Mouse (Mus musculus) ovary, adult 10 weeks (tissue): ENCODE data around the gene Gm3468. TPM values are rescaled to one million over a fixed set of nuclear protein-coding genes. Genes with fewer than 3 reads are reported as not detected.

ENCODE experiments used
- polyA plus RNA-seq: library from polyadenylated mRNA; stranded (reverse); fragments of 350-450 nt; fragmentation: Illumina TruSeq; extraction: RNeasy Lipid Tissue Mini Kit (QIAGEN cat#74804); gene quantifications from one replicate; pipeline ENCODE4 v1.2.3, GENCODE M21; 2014

Gene Gm3468
- 0.83 TPM for polyA plus RNA-seq

DNA sequence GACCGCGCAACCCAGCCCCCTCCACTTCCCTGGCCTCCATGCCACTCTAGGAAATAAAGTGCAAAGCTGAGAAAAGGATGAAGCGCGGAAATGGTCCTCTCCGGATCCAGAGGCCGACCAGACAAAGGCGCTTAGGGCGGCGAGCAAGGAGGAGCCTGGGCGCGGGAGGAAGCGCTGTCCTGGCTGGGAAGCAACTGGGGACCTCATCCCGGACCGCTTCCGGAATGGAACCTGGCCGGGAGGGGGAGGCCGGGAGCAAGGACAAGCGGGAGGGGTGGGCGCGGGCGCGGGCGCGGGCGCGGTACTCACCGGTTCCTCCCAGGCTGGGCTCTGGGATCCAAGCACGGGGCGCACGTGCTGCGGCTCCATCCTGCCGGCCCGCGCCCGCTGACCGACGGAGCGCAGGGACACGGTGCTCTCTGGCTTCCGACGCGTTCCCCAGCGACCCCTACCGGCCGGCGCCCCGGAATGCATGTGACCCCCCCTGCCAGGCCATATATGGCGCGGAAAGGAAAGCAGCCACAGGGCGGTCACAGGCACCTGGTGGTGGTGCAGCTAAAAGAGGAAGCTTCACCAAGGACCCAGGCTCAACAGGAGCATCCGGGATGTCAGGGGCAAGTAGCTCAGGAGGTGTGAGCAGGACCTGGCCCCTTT lies at the start of gene Gm3468:
Gm3468 (minus strand) TSS at position 394 of the 654 bp plus-strand sequence.

DNA sequence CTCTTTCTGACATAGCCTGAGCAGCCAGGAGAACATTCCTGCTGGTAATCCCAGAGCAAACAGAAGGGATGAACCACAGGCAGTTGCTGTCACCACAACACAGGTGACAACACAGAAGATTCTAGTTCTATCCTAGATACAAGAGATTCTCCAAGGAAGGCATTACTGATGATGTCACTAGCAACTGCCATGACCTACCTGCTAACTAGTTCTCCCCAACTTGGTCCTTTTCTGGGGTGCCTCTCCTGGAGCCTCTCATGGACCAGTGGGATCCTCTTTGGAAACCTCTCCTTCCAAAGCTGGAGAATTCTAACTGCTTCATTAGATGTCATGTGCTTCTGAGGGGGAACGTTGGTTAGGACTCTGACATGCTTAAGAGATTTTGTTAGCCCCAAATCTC lies 17.2 kb upstream of the Gm3468 start, which contains the start of gene Gm3476:
Gm3476 (minus strand) TSS at position 101 of the 400 bp plus-strand sequence.

DNA sequence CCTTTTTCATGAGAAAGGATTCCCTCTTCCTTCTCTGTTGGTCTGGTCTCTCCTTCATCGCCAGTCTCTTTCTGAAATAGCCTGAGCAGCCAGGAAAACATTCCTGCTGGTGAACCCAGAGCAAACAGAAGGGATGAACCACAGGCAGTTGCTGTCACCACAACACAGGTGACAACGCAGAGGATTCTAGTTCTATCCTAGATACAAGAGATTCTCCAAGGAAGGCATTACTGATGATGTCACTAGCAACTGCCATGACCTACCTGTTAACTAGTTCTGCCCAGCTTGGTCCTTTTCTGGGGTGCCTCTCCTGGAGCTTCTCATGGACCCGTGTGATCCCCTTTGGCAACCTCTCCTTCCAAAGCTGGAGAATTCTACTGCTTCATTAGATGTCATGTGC lies 14.6 kb downstream of the Gm3468 start, which contains the start of gene Gm8206:
Gm8206 (minus strand) TSS at position 101 of the 400 bp plus-strand sequence.

DNA sequence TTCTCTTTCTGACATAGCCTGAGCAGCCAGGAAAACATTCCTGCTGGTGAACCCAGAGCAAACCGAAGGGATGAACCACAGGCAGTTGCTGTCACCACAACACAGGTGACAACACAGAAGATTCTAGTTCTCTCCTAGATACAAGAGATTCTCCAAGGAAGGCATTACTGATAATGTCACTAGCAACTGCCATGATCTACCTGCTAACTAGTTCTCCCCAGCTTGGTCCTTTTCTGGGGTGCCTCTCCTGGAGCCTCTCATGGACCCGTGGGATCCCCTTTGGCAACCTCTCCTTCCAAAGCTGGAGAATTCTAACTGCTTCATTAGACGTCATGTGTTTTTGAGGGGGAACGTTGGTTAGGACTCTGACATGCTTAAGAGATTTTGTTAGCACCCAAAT lies 50.3 kb downstream of the Gm3468 start, which contains the start of gene Gm6337:
Gm6337 (minus strand) TSS at position 101 of the 400 bp plus-strand sequence.

Other genes with a start within 250 kb of the Gm3468 start
- not detected for gene Gm8237, start 228.3 kb downstream of the Gm3468 start, polyA plus RNA-seq
- 0.29 TPM for gene Gm3248, start 146.9 kb downstream of the Gm3468 start, polyA plus RNA-seq
- gene Gm3453, start 129.5 kb downstream of the Gm3468 start, polyA plus RNA-seq = not detected
- not detected for gene Gm6337, start 50.4 kb downstream of the Gm3468 start, polyA plus RNA-seq
- not detected for gene Gm8206, start 14.7 kb downstream of the Gm3468 start, polyA plus RNA-seq
- not detected for gene Gm3476, start 17.1 kb upstream of the Gm3468 start, polyA plus RNA-seq
- not detected for gene Gm21560, start 110.6 kb upstream of the Gm3468 start, polyA plus RNA-seq
- not detected for gene Gm3411, start 178.6 kb upstream of the Gm3468 start, polyA plus RNA-seq
- gene Gm21103, start 196.2 kb upstream of the Gm3468 start, polyA plus RNA-seq = not detected
- gene Gm3618, start 235.0 kb upstream of the Gm3468 start, polyA plus RNA-seq = not detected